Mouse (Mus musculus) heart, adult 2 months (tissue): Measurements from ENCODE around the gene Olfr358. TPM values are rescaled to one million over a fixed set of nuclear protein-coding genes. Genes with fewer than 3 reads are reported as not detected.

Experiments used
- DNase-seq, 2 experiments: peaks; one replicate each; pipeline ENCODE4 v3.0.0; 2021
- H3K27ac ChIP-seq: fragments of 200-600 bp; 2 replicates; pipeline ENCODE4 v1.8.1; 2022
- H3K27me3 ChIP-seq: fragments of 200-500 bp; 2 replicates; pipeline ENCODE4 v1.6.1; 2012; ENCODE audit warnings: mild to moderate bottlenecking, low read length, inconsistent platforms, mixed read lengths; ENCODE audit not compliant: control insufficient read depth, insufficient read depth
- H3K36me3 ChIP-seq: fragments of 200-500 bp; 2 replicates; pipeline ENCODE4 v1.6.1; 2012; ENCODE audit warnings: low read length, inconsistent platforms; ENCODE audit not compliant: control insufficient read depth, insufficient read depth
- H3K4me1 ChIP-seq: fragments of 200-500 bp; 2 replicates; pipeline ENCODE4 v1.6.1; 2011; ENCODE audit warnings: low read length; ENCODE audit not compliant: control insufficient read depth, insufficient read depth
- H3K4me3 ChIP-seq: fragments of 200-600 bp; 2 replicates; pipeline ENCODE4 v1.8.1; 2022
- H3K79me2 ChIP-seq: fragments of 200-500 bp; replicated peaks from 2 replicates; pipeline ENCODE4 v1.6.1; 2012; ENCODE audit warnings: mild to moderate bottlenecking, inconsistent platforms, low read length, moderate library complexity, mixed read lengths; ENCODE audit not compliant: control insufficient read depth, insufficient read depth
- H3K9ac ChIP-seq: fragments of 200-500 bp; 2 replicates; pipeline ENCODE4 v1.6.1; 2012; ENCODE audit warnings: low read depth, mild to moderate bottlenecking, control low read depth, inconsistent platforms, low read length, mixed read lengths
- CTCF ChIP-seq: fragments of 200-600 bp; IDR thresholded peaks from 2 replicates; pipeline ENCODE4 v1.8.1; 2022; ENCODE audit warnings: antibody characterized with exemption, mild to moderate bottlenecking, moderate library complexity
- EP300 ChIP-seq: fragments of 200-500 bp; IDR thresholded peaks from 2 replicates; pipeline ENCODE4 v1.6.1; 2011; ENCODE audit warnings: low read depth, low read length, control low read depth; ENCODE audit not compliant: insufficient read depth
- POLR2A ChIP-seq: fragments of 200-500 bp; IDR thresholded peaks from 2 replicates; pipeline ENCODE4 v1.6.1; 2011; ENCODE audit warnings: mild to moderate bottlenecking, low read depth, low read length, control low read depth; ENCODE audit not compliant: insufficient read depth
- WGBS: fragments of 180-500 bp; shearing (Covaris S2); methylation state at CpG from one replicate; pipeline ENCODE4 v1.1.7; 2018; 5-methylcytosine and 5-hydroxymethylcytosine counted together
- intact Hi-C: fragments of 180-260 bp; cut with DNase I; formaldehyde crosslinking; loops from one replicate; pipeline ENCODE4 v1.15.1; 2025
- long read RNA-seq: library from polyadenylated mRNA; stranded (forward); transcript quantifications from one replicate; pipeline ENCODE4 v2.0.0, GENCODE M21; 2021
- polyA plus RNA-seq: library from polyadenylated mRNA; depleted of rRNA; stranded (reverse); fragments of >200 nt; gene quantifications from 2 replicates; pipeline ENCODE4 v1.2.3, GENCODE M21; 2012; rRNA removed
- total RNA-seq, 2 experiments: library from RNA; stranded (reverse); gene quantifications; 2 replicates each; pipeline ENCODE4 v1.2.3; 2021

The Olfr358 gene
- total RNA-seq (not detected), polyA plus RNA-seq (not detected in 2 replicates)
- long read RNA-seq: 0 reads

DNA sequence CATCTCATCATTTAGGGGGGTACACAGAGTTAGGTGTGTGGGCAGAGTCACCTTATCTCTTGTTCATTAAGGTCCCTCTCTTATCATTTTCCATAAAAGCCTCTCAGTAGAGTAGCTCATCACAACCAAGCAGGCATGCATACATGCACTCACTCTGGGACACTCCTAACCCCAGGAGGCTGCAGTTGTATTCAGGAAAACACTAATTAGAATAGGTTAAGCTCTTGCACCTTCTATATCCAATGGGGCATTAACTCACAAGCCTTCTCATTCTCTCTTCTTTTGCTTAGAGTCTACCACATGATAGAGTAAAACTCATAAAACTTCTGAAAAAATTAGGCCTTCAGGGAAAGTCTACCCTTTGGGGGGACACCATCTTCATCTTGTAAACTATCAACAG lies at the start of gene Olfr358:
Gene Olfr358, minus strand, starts transcription at position 101 of the 400 bp plus-strand sequence.
- Histone ChIP-seq H3K4me1 (no peaks in the 10 kb centered on the region), H3K27me3 (no peaks in the 10 kb centered on the region), H3K9ac (no peak within 1 kb of the TSS), H3K4me3 (no peak within 1 kb of the TSS), H3K79me2 (no peaks in the 10 kb centered on the region), H3K36me3 (no peaks in the 10 kb centered on the region), H3K27ac (no peak within 1 kb of the TSS)
- no peak for DNase-seq
- TF ChIP-seq EP300 (no peak), CTCF (no peak), POLR2A (no peak)
- intact Hi-C loops: no loop called here

DNA sequence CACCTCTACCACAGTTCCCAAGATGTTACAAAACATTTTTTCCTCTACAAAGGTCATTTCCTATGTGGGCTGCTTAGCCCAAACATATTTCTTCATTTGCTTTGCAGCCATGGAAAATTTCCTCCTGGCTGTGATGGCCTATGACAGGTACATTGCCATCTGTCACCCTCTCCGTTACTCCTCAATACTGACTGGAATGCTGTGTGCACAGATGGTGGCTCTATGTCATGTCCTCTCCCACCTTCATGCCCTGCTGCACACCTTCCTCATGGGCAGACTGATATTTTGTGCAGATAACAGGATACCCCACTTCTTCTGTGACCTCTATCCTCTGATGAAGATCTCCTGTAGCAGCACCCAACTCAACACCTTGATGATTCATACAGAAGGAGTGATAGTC lies 12.1 kb downstream of the Olfr358 start:
- Histone ChIP-seq H3K4me3 (no peak overlapping the region), H3K79me2 (no peaks in the 10 kb centered on the region), H3K27me3 (no peaks in the 10 kb centered on the region), H3K36me3 (no peaks in the 10 kb centered on the region), H3K27ac (no peak overlapping the region), H3K9ac (no peak overlapping the region), H3K4me1 (no peaks in the 10 kb centered on the region)
- no peak for DNase-seq
- no peak for TF ChIP-seq EP300
- no peak for TF ChIP-seq CTCF
- no peak for TF ChIP-seq POLR2A
- 65% methylated on average over 1 of the region's 1 CpGs for WGBS
- intact Hi-C loops: no loop called here

GRCm38 (mm10) chr2:36993527-36993926 lies 15.6 kb downstream of the Olfr358 start, which contains the start of gene Olfr357:
TSS of gene Olfr357 (plus strand) at chr2:36993827.
- intact Hi-C loops: no loop called here
- no peak for DNase-seq
- WGBS: 29% methylated on average over 1 of the region's 1 CpGs
- Histone ChIP-seq H3K79me2 (no peaks in the 10 kb centered on the region), H3K36me3 (no peaks in the 10 kb centered on the region), H3K4me3 (no peak within 1 kb of the TSS), H3K27ac (no peak within 1 kb of the TSS), H3K4me1 (no peaks in the 10 kb centered on the region), H3K27me3 (no peaks in the 10 kb centered on the region), H3K9ac (no peak within 1 kb of the TSS)
- TF ChIP-seq POLR2A (no peak), EP300 (no peak), CTCF (no peak)

Other genes with a start within 250 kb of the Olfr358 start
- not detected for gene Olfr348, start 225.1 kb downstream of the Olfr358 start, total RNA-seq
- gene Olfr348, start 225.1 kb downstream of the Olfr358 start, polyA plus RNA-seq: not detected in 2 replicates
- not detected for gene Olfr50, start 218.8 kb downstream of the Olfr358 start, total RNA-seq
- gene Olfr50, start 218.8 kb downstream of the Olfr358 start, polyA plus RNA-seq: not detected in 2 replicates
- not detected for gene Olfr3, start 192.3 kb downstream of the Olfr358 start, total RNA-seq
- gene Olfr3, start 192.3 kb downstream of the Olfr358 start, polyA plus RNA-seq: not detected in 2 replicates
- not detected for gene Olfr350, start 163.0 kb downstream of the Olfr358 start, total RNA-seq
- not detected in 2 replicates for gene Olfr350, start 163.0 kb downstream of the Olfr358 start, polyA plus RNA-seq
- not detected for gene Olfr351, start 146.7 kb downstream of the Olfr358 start, total RNA-seq
- not detected in 2 replicates for gene Olfr351, start 146.7 kb downstream of the Olfr358 start, polyA plus RNA-seq
- gene Olfr352, start 140.9 kb downstream of the Olfr358 start, total RNA-seq: not detected
- not detected in 2 replicates for gene Olfr352, start 140.9 kb downstream of the Olfr358 start, polyA plus RNA-seq
- gene Olfr353, start 116.4 kb downstream of the Olfr358 start, total RNA-seq: not detected
- gene Olfr353, start 116.4 kb downstream of the Olfr358 start, polyA plus RNA-seq: not detected in 2 replicates
- not detected for gene Olfr354, start 103.7 kb downstream of the Olfr358 start, total RNA-seq
- gene Olfr354, start 103.7 kb downstream of the Olfr358 start, polyA plus RNA-seq: not detected in 2 replicates
- not detected for gene Olfr355, start 80.4 kb downstream of the Olfr358 start, total RNA-seq
- not detected in 2 replicates for gene Olfr355, start 80.4 kb downstream of the Olfr358 start, polyA plus RNA-seq
- gene Olfr356, start 72.2 kb downstream of the Olfr358 start, total RNA-seq: not detected
- gene Olfr356, start 72.2 kb downstream of the Olfr358 start, polyA plus RNA-seq: not detected in 2 replicates
- not detected for gene Olfr357, start 15.5 kb downstream of the Olfr358 start, total RNA-seq
- not detected in 2 replicates for gene Olfr357, start 15.5 kb downstream of the Olfr358 start, polyA plus RNA-seq
- gene Olfr360, start 56.4 kb upstream of the Olfr358 start, total RNA-seq: not detected
- gene Olfr360, start 56.4 kb upstream of the Olfr358 start, polyA plus RNA-seq: not detected in 2 replicates
- not detected for gene Olfr361, start 80.0 kb upstream of the Olfr358 start, total RNA-seq
- gene Olfr361, start 80.0 kb upstream of the Olfr358 start, polyA plus RNA-seq: not detected in 2 replicates
- not detected for gene Olfr362, start 108.6 kb upstream of the Olfr358 start, total RNA-seq
- gene Olfr362, start 108.6 kb upstream of the Olfr358 start, polyA plus RNA-seq: not detected in 2 replicates
- gene Olfr364-ps1, start 130.0 kb upstream of the Olfr358 start, total RNA-seq: not detected
- gene Olfr364-ps1, start 130.0 kb upstream of the Olfr358 start, polyA plus RNA-seq: not detected in 2 replicates
- not detected for gene Olfr365, start 178.9 kb upstream of the Olfr358 start, total RNA-seq
- not detected in 2 replicates for gene Olfr365, start 178.9 kb upstream of the Olfr358 start, polyA plus RNA-seq
- not detected for gene Olfr366, start 202.2 kb upstream of the Olfr358 start, total RNA-seq
- not detected in 2 replicates for gene Olfr366, start 202.2 kb upstream of the Olfr358 start, polyA plus RNA-seq